Mouse (Mus musculus): ENCODE data around the gene Ttc27. TPM values are rescaled to one million over a fixed set of nuclear protein-coding genes. Genes with fewer than 3 reads are reported as not detected.

Gene Ttc27
- total RNA-seq, 2 experiments from 2014 or later = 24.1 to 24.6 TPM

- no peak for DNase-seq
Observed at GRCm38 (mm10) chr17:74888836-74889534, 171.5 kb downstream of the Ttc27 start.

- no peak for DNase-seq
Observed at GRCm38 (mm10) chr17:74889535-74890117, 172.1 kb downstream of the Ttc27 start.

- DNase-seq = no peak
Observed at GRCm38 (mm10) chr17:74902453-74902852, 184.9 kb downstream of the Ttc27 start.

- DNase-seq = no peak
Observed at GRCm38 (mm10) chr17:74903411-74904331, 186.1 kb downstream of the Ttc27 start.

- DNase-seq = no peak
Observed at GRCm38 (mm10) chr17:74904332-74904687, 186.8 kb downstream of the Ttc27 start.

- DNase-seq = no peak
Observed at GRCm38 (mm10) chr17:74904956-74905355, 187.4 kb downstream of the Ttc27 start.

GRCm38 (mm10) chr17:74912995-74913394 is 195.5 kb downstream of the Ttc27 start:
- no peak for DNase-seq

Other genes with a start within 250 kb of the Ttc27 start
- 10 to 100 TPM; 80.0 to 96.8 TPM for gene Yipf4, start 228.2 kb upstream of the Ttc27 start, total RNA-seq (2021)
- 100 to 1,000 TPM; 116 to 131 TPM for gene Birc6, start 189.4 kb upstream of the Ttc27 start, total RNA-seq (2021)

Data from layer of hippocampus, postnatal 36 days (tissue).